Mouse (Mus musculus) bone marrow, adult 2 months (tissue): ENCODE measurements around the gene Dennd1a.

Source experiments
- CTCF ChIP-seq: fragments of 200-500 bp; IDR thresholded peaks from 2 replicates; pipeline ENCODE4 v1.5.1; 2011; ENCODE audit warnings: low read length, control low read depth; ENCODE audit not compliant: control insufficient read depth, insufficient read depth
- POLR2A ChIP-seq: fragments of 200-500 bp; IDR thresholded peaks from 2 replicates; pipeline ENCODE4 v1.6.1; 2011; ENCODE audit warnings: low read depth, mild to moderate bottlenecking, control low read depth, low read length, borderline replicate concordance; ENCODE audit not compliant: control insufficient read depth

DNA sequence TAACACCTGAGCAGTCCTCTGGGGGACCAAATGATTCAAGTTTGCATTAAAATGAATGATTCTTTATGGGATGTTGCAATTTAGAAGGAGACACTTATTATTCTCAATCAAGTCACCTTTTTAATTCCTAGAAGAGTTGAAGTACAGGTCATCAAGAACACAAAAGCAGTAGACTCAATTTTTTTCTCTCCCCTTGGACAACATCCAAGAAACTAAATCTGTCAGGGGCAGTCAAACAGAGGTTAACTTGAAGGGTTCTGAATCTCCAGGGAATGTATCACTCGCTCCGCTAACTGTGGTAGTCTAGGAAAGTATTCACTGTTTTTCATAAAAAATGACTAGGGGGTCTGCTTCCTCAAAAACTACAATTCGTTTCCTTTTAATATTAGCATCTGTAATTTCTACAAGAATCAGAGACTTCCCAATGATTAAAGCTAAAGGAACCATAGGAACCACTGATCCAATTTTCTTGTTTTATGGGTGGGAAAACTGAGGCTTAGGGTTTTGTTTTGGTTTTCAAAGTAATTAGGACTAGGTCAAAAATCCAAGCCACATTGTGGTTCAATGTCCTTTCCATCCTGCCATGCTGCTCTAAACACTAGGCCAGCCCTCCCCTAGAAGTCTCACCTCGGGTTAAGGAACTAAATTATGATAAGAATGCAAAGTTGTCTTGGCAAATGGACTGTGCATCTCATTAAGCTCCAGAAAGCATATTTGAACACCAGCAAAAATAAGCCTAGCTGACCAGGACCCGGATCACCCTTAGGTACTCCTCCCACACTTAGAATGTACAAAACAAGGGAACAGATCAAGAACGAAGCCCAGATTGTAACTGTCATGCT lies 157.0 kb downstream of the Dennd1a start:
- TF ChIP-seq POLR2A (no peak), CTCF (no peak)
